Mouse (Mus musculus) CH12.LX (cell line): ENCODE results near the gene Nebl. TPM values are rescaled to one million over a fixed set of nuclear protein-coding genes. Genes with fewer than 3 reads are reported as not detected.

ENCODE experiments used
- DNase-seq: peaks from one replicate; pipeline ENCODE4 v3.0.0-alpha.2; 2013; ENCODE audit errors: extremely low read depth
- H3K27ac ChIP-seq: 2 replicates; pipeline ENCODE4 v1.5.1; 2012; ENCODE audit warnings: low read depth, mild to moderate bottlenecking, control low read depth, moderate library complexity; ENCODE audit not compliant: insufficient read depth
- H3K27me3 ChIP-seq: replicated peaks from 2 replicates; pipeline ENCODE3; 2012; ENCODE audit warnings: inconsistent platforms
- H3K36me3 ChIP-seq, 2 experiments: replicated peaks in 1 of 2; 2 replicates each; pipeline versions ENCODE3 to v1.6.1; 2012; ENCODE audit warnings: inconsistent platforms in 1 of 2, low read length in 1 of 2, mild to moderate bottlenecking in 1 of 2, mixed read lengths in 1 of 2, moderate library complexity in 1 of 2; ENCODE audit not compliant: control insufficient read depth in 1 of 2, insufficient read depth in 1 of 2
- H3K4me1 ChIP-seq, 2 experiments: 2 replicates each; pipeline ENCODE4 v1.6.1; 2012; ENCODE audit warnings: inconsistent platforms in 1 of 2, moderate library complexity in 1 of 2; ENCODE audit not compliant: insufficient read depth in 2 of 2, control insufficient read depth in 1 of 2
- H3K4me2 ChIP-seq: 2 replicates; pipeline ENCODE4 v1.6.1; 2012; ENCODE audit warnings: low read depth, mild to moderate bottlenecking, control low read depth; ENCODE audit not compliant: poor library complexity, insufficient read depth, severe bottlenecking
- H3K4me3 ChIP-seq, 3 experiments: fragments of 150-350 bp in 1 of 3; sonication (generic) in 1 of 3; replicated peaks in 1 of 3; 2 replicates each; pipeline versions ENCODE3 to v1.5.1; 2011 to 2012; ENCODE audit warnings: low read depth in 2 of 3, low read length in 2 of 3, mild to moderate bottlenecking in 2 of 3, moderate library complexity in 2 of 3, control low read depth in 1 of 3, improper control_type of control experiment in 1 of 3, inconsistent platforms in 1 of 3, mixed read lengths in 1 of 3; ENCODE audit not compliant: poor library complexity in 1 of 3
- H3K79me2 ChIP-seq: replicated peaks from 2 replicates; pipeline ENCODE4 v1.6.1; 2012; ENCODE audit warnings: mild to moderate bottlenecking, moderate library complexity; ENCODE audit not compliant: control insufficient read depth, poor library complexity, insufficient read depth, severe bottlenecking; ENCODE audit errors: extremely low read depth
- H3K9ac ChIP-seq: 2 replicates; pipeline ENCODE4 v1.6.1; 2012; ENCODE audit warnings: low read depth, mild to moderate bottlenecking, control low read depth, moderate library complexity; ENCODE audit not compliant: insufficient read depth
- H3K9me3 ChIP-seq: replicated peaks from 2 replicates; pipeline ENCODE3; 2012; ENCODE audit warnings: low read length, inconsistent platforms, mixed read lengths
- BHLHE40 ChIP-seq: IDR thresholded peaks from 2 replicates; pipeline ENCODE4 v1.6.1; 2011; ENCODE audit warnings: mild to moderate bottlenecking, low read depth, low read length, improper control_type of control experiment
- CHD2 ChIP-seq: IDR thresholded peaks from 2 replicates; pipeline ENCODE4 v1.6.1; 2011; ENCODE audit warnings: low read length, improper control_type of control experiment
- CTCF ChIP-seq, 2 experiments: IDR thresholded peaks in 1 of 2; conservative IDR thresholded peaks in 1 of 2; 2 replicates each; pipeline ENCODE4 v1.5.1; 2011 to 2012; ENCODE audit warnings: low read depth in 2 of 2, low read length in 2 of 2, improper control_type of control experiment in 1 of 2, inconsistent platforms in 1 of 2, mild to moderate bottlenecking in 1 of 2, moderate library complexity in 1 of 2
- ELF1 ChIP-seq: IDR thresholded peaks from 2 replicates; pipeline ENCODE4 v1.6.1; 2014; ENCODE audit warnings: low read depth, mild to moderate bottlenecking, inconsistent platforms, low read length, improper control_type of control experiment
- ETS1 ChIP-seq: conservative IDR thresholded peaks from 2 replicates; pipeline ENCODE4 v1.6.1; 2012; ENCODE audit warnings: low read depth, mild to moderate bottlenecking, inconsistent platforms, low read length, improper control_type of control experiment, moderate library complexity
- JUND ChIP-seq: conservative IDR thresholded peaks from 2 replicates; pipeline ENCODE4 v1.6.1; 2011; ENCODE audit warnings: low read depth, low read length, improper control_type of control experiment
- MAFK ChIP-seq: IDR thresholded peaks from 2 replicates; pipeline ENCODE4 v1.6.1; 2011; ENCODE audit warnings: low read length, improper control_type of control experiment; ENCODE audit not compliant: insufficient replicate concordance
- MAZ ChIP-seq: IDR thresholded peaks from 2 replicates; pipeline ENCODE4 v1.6.1; 2012; ENCODE audit warnings: low read depth, mild to moderate bottlenecking, inconsistent platforms, low read length, improper control_type of control experiment, moderate library complexity
- MEF2A ChIP-seq: IDR thresholded peaks from 2 replicates; pipeline ENCODE4 v1.6.1; 2014; ENCODE audit warnings: low read depth, mild to moderate bottlenecking, inconsistent platforms, low read length, improper control_type of control experiment, borderline replicate concordance
- MXI1 ChIP-seq: IDR thresholded peaks from 2 replicates; pipeline ENCODE4 v1.6.1; 2011; ENCODE audit warnings: mild to moderate bottlenecking, low read depth, low read length, improper control_type of control experiment
- MYC ChIP-seq: IDR thresholded peaks from 2 replicates; pipeline ENCODE4 v1.6.1; 2011; ENCODE audit warnings: low read depth, mild to moderate bottlenecking, improper control_type of control experiment, low read length
- NELFE ChIP-seq: IDR thresholded peaks from 2 replicates; pipeline ENCODE4 v1.6.1; 2011; ENCODE audit warnings: low read depth, low read length, improper control_type of control experiment
- POLR2A ChIP-seq: IDR thresholded peaks from 2 replicates; pipeline ENCODE4 v1.6.1; 2011; ENCODE audit warnings: low read depth, mild to moderate bottlenecking, improper control_type of control experiment, low read length
- RAD21 ChIP-seq: IDR thresholded peaks from 2 replicates; pipeline ENCODE4 v1.6.1; 2011; ENCODE audit warnings: low read depth, mild to moderate bottlenecking, low read length, improper control_type of control experiment, moderate library complexity
- RCOR1 ChIP-seq: conservative IDR thresholded peaks from 2 replicates; pipeline ENCODE4 v1.6.1; 2012; ENCODE audit warnings: low read depth, mild to moderate bottlenecking, inconsistent platforms, low read length, improper control_type of control experiment
- TBP ChIP-seq: conservative IDR thresholded peaks from 2 replicates; pipeline ENCODE4 v1.6.1; 2011; ENCODE audit warnings: low read depth, low read length, improper control_type of control experiment
- USF1 ChIP-seq: IDR thresholded peaks from 2 replicates; pipeline ENCODE4 v1.6.1; 2014; ENCODE audit warnings: low read depth, mild to moderate bottlenecking, inconsistent platforms, low read length, improper control_type of control experiment
- USF2 ChIP-seq: conservative IDR thresholded peaks from 2 replicates; pipeline ENCODE4 v1.6.1; 2011; ENCODE audit warnings: low read depth, low read length, improper control_type of control experiment
- ZC3H11A ChIP-seq: IDR thresholded peaks from 2 replicates; pipeline ENCODE4 v1.6.1; 2012; ENCODE audit warnings: low read depth, mild to moderate bottlenecking, inconsistent platforms, low read length, improper control_type of control experiment
- ZKSCAN1 ChIP-seq: IDR thresholded peaks from 2 replicates; pipeline ENCODE4 v1.6.1; 2012; ENCODE audit warnings: low read depth, inconsistent platforms, low read length, improper control_type of control experiment, borderline replicate concordance
- ZNF384 ChIP-seq: IDR thresholded peaks from 2 replicates; pipeline ENCODE4 v1.6.1; 2012; ENCODE audit warnings: low read depth, low read length, improper control_type of control experiment, inconsistent platforms
- dilution Hi-C: fragments of 300-500 bp; cut with MboI; formaldehyde crosslinking; loops from 2 replicates; pipeline ENCODE4 v1.14.3; 2020; ENCODE audit warnings: low sequenced_read_pairs; ENCODE audit not compliant: extremely low pct_unique_long_range_greater_than_20kb, extremely low pct_ligation_motif_present
- in situ Hi-C: fragments of 300-500 bp; cut with MboI; formaldehyde crosslinking; loops from 3 replicates; pipeline ENCODE4 v1.14.3; 2019; ENCODE audit warnings: low sequenced_read_pairs, low pct_ligation_motif_present, low pct_unique_long_range_greater_than_20kb, mixed read lengths
- polyA plus RNA-seq: library from polyadenylated mRNA; unstranded; fragments of >175 nt; gene quantifications from 2 replicates; pipeline ENCODE4 v1.2.1, GENCODE M21; 2012; ENCODE audit warnings: low read depth; ENCODE audit not compliant: insufficient read length
- total RNA-seq, 2 experiments: library from RNA; depleted of rRNA; stranded (reverse); fragments of 300-350 nt in 1 of 2; fragments of >200 nt in 1 of 2; gene quantifications; 2 replicates each; pipeline ENCODE4 v1.2.3; 2012 to 2014

Nebl gene
- total and polyA plus RNA-seq, 3 experiments, result 12.6 to 113 (median 46.4) TPM

DNA sequence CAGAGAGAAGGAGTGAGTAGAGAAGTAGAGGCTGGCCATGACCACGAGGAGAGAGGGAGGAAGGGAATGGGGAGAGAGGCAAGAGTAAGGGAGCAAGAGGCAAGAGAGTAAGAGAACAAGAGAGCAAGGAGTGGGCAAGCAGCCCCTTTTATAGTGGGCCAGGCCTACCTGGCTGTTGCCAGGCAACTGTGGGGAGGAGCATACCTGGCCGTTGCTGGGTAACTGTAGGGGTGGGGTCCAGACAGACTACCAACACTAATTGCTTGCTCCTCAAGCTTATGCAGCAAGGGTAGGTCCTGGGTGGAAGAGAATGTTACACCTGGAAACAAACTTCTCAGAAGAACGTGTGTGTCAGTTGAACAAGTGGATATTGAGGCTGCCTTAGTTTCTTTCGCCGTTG is 20.0 kb downstream of the Nebl start:
- in situ Hi-C loops (no loop called here), dilution Hi-C loops (no loop called here)
- no peak for TF ChIP-seq ZNF384
- TF ChIP-seq USF1, result no peak
- no peak for TF ChIP-seq MYC
- no peak for TF ChIP-seq ETS1
- no peak for TF ChIP-seq ZKSCAN1
- DNase-seq, result no peak
- no peak overlapping the region for H3K27ac ChIP-seq
- H3K36me3 ChIP-seq, result no peaks in the 10 kb centered on the region
- no peaks in the 10 kb centered on the region for H3K4me1 ChIP-seq
- H3K27me3 ChIP-seq, result no peaks in the 10 kb centered on the region
- H3K9me3 ChIP-seq, result no peaks in the 10 kb centered on the region
- H3K9ac ChIP-seq, result no peak overlapping the region
- no peak overlapping the region for H3K4me3 ChIP-seq
- no peaks in the 10 kb centered on the region for H3K79me2 ChIP-seq
- H3K4me2 ChIP-seq, result no peak overlapping the region

DNA sequence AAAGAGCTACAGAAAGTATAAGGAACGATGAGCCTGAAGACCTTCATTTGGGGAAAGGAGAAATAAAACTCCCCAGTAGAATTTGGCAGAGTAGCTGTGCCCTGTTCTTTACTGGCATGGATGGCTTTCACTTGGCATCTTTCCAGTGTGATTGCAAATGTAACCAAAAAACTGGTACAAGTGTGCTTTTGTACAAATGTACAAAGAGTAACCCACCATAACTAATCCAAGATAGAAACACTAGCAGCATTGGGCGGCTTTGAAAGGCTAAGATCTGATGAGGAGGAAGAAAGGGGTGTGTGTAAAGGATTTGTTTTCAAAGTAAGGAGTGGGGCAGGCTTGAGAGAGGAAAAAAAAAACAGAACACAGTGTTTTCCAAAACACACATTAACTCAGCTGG is 21.2 kb downstream of the Nebl start:
- H3K79me2 ChIP-seq, result no peaks in the 10 kb centered on the region
- in situ Hi-C loops (no loop called here), dilution Hi-C loops (no loop called here)
- H3K36me3 ChIP-seq, result no peaks in the 10 kb centered on the region
- no peaks in the 10 kb centered on the region for H3K9me3 ChIP-seq
- no peak overlapping the region for H3K4me2 ChIP-seq
- H3K4me3 ChIP-seq, result no peak overlapping the region
- no peak overlapping the region for H3K27ac ChIP-seq
- no peak for TF ChIP-seq BHLHE40
- TF ChIP-seq ZNF384, result no peak
- TF ChIP-seq CHD2, result no peak
- TF ChIP-seq MXI1, result no peak
- no peak for TF ChIP-seq TBP
- no peak for TF ChIP-seq MEF2A
- TF ChIP-seq POLR2A, result no peak
- no peak for TF ChIP-seq MAFK
- no peak for TF ChIP-seq CTCF (conservative IDR thresholded peaks at IDR 0.05 in 1 of 2, IDR thresholded peaks at IDR 0.05 in 1 of 2; ENCODE audit: low read depth in 2 of 2, low read length in 2 of 2)
- no peak for TF ChIP-seq RCOR1
- no peak for TF ChIP-seq RAD21
- TF ChIP-seq MYC, result no peak
- no peak for TF ChIP-seq JUND
- TF ChIP-seq ETS1, result no peak
- no peak for TF ChIP-seq ELF1
- no peak for TF ChIP-seq ZC3H11A
- no peak for TF ChIP-seq NELFE
- no peak for TF ChIP-seq MAZ
- no peak for TF ChIP-seq USF2
- H3K9ac ChIP-seq, result no peak overlapping the region
- DNase-seq, result no peak
- no peaks in the 10 kb centered on the region for H3K27me3 ChIP-seq
- no peaks in the 10 kb centered on the region for H3K4me1 ChIP-seq
